Mouse (Mus musculus) mature B cell (primary cell): Measurements from ENCODE around the gene Hist1h2bj.

ENCODE experiments used
- in situ Hi-C: fragments of 300-500 bp; cut with MboI; formaldehyde crosslinking; loops from 2 replicates; pipeline ENCODE4 v1.14.3; 2019

Hist1h2bj gene

GRCm38 (mm10) chr13:22015479-22016450 lies 27.2 kb upstream of the Hist1h2bj start:
- in situ Hi-C loops, result no loop called here

- in situ Hi-C loops, result loop anchor here (5.0 to 10.0 kb wide), 5 partner anchors 45 to 1412 kb away; no protein-coding TSS in a partner anchor
Measured at GRCm38 (mm10) chr13:22019934-22020835, 22.8 kb upstream of the Hist1h2bj start.

GRCm38 (mm10) chr13:22020901-22021339 lies 22.1 kb upstream of the Hist1h2bj start:
- in situ Hi-C loops, result loop anchor here (5.0 to 10.0 kb wide), 5 partner anchors 46 to 1411 kb away; no protein-coding TSS in a partner anchor

DNA sequence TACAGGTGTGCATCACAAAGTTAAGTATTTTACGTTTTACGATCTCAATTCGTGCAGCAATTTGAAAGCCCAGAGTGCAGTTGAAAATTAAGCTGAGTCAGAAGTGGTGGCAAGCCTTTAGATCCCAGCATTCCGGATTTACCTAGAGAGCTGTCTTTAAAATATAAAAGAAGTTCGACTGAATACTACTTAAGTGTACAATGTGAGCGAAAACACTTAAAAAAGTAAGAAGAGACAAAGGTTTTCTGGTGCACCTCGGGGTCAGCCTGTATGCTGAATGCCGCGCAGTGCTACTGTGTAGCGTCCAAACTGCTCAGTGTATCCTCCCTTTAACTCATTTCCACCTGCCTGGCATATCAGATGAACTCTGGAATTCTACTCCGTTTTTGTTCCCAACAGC lies 21.4 kb upstream of the Hist1h2bj start:
- in situ Hi-C loops, result loop anchor here (5.0 to 10.0 kb wide), 5 partner anchors 47 to 1411 kb away; no protein-coding TSS in a partner anchor

GRCm38 (mm10) chr13:22022241-22022640 lies 20.8 kb upstream of the Hist1h2bj start:
- in situ Hi-C loops, result loop anchor here (5.0 to 10.0 kb wide), 5 partner anchors 47 to 1410 kb away; no protein-coding TSS in a partner anchor

DNA sequence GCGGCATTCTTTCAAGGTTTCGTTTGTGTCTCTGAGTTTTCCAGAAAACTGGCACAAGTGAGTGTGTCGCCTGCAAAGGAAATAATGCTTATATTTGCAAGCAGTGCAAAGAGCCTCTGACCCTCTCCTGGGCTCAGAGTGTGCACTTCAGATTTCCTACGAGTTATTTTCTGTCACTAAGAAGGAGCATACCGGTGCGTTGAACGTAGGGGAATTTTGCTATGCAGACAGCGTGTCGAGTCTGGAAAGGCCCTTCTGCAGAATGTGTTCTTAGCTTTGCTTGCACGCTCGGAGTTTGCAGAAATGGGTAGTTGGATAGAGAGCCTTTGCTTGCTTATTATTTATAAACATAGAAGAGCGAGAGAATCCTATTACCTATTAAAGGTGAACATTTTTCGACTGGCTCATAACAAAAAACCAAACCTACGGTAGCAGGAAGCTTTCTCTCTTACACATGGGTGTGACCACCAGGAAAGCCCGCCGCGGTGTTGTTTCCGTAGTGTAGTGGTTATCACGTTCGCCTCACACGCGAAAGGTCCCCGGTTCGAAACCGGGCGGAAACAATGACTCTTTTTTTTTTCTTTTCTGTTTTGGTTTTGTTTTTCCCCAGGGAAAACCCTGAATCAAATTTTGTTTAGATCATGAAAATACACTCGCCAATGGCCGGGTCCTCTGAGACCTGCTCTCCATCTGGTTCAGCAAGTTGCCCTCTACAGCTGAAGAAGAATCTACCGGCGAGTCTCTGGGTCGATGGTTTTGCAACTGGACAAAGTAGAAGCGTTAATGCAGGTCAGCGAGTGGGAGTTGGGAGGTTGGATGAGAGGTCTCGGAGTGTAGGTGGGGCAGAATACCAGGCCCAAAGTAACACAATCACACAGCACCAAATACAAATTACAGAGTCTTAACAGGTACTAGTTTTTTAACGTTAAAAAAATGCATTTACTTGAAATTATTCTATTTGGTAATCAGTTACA lies 16.7 kb upstream of the Hist1h2bj start:
- in situ Hi-C loops, result loop anchor here (10.0 kb wide), 2 partner anchors 52 to 102 kb away; no protein-coding TSS in a partner anchor

DNA sequence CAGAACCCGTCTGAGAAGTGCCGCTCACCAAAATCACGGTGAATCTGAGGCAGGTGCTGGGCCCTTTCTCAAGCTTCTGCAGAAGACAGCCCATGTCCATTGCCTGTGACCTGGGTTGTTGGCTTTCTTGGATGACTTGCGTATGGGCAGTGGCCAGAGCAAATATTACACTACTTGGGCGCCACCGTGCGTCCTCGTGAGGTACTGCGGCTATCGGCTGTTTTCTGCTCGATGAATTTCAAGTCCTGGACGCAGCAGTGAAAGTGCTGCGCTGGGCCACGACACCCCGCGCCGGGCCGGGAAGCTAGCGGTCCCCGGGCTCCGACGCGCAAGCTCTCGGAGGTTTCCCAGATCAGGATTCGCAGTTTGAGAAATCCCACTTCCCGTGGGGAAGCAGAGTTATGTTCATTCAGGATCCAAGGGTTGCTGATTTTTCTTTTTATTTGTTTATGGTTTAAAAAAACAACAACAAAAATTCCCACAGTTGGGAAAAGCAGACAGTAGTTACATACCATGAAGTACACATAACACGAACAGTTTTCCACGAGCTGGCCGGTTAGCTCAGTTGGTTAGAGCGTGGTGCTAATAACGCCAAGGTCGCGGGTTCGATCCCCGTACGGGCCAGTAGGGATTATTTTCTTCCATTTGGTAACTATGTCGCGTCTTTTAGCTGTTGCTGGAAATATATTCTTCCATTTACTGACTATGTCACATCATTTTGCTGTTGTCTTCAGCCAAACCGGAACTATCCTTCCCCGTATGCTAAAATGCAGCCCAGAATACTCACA lies 14.1 kb upstream of the Hist1h2bj start:
- in situ Hi-C loops, result loop anchor here (10.0 kb wide), 2 partner anchors 54 to 104 kb away; no protein-coding TSS in a partner anchor

GRCm38 (mm10) chr13:22029928-22030327 lies 13.1 kb upstream of the Hist1h2bj start:
- in situ Hi-C loops, result loop anchor here (10.0 kb wide), 6 partner anchors 55 to 1715 kb away; partner anchors contain the start of genes Hist1h2ac, Hist1h2bb, Hist1h2bc and Hist1h3c

- in situ Hi-C loops, result loop anchor here (10.0 kb wide), 4 partner anchors 206 to 1714 kb away; partner anchors contain the start of genes Hist1h2ac, Hist1h2bb, Hist1h2bc and Hist1h3c
Measured at GRCm38 (mm10) chr13:22030493-22030892, 12.5 kb upstream of the Hist1h2bj start.

GRCm38 (mm10) chr13:22033741-22034442 lies 9.1 kb upstream of the Hist1h2bj start:
- in situ Hi-C loops, result loop anchor here (10.0 kb wide), 4 partner anchors 209 to 1711 kb away; partner anchors contain the start of genes Hist1h2ac, Hist1h2bb, Hist1h2bc and Hist1h3c

DNA sequence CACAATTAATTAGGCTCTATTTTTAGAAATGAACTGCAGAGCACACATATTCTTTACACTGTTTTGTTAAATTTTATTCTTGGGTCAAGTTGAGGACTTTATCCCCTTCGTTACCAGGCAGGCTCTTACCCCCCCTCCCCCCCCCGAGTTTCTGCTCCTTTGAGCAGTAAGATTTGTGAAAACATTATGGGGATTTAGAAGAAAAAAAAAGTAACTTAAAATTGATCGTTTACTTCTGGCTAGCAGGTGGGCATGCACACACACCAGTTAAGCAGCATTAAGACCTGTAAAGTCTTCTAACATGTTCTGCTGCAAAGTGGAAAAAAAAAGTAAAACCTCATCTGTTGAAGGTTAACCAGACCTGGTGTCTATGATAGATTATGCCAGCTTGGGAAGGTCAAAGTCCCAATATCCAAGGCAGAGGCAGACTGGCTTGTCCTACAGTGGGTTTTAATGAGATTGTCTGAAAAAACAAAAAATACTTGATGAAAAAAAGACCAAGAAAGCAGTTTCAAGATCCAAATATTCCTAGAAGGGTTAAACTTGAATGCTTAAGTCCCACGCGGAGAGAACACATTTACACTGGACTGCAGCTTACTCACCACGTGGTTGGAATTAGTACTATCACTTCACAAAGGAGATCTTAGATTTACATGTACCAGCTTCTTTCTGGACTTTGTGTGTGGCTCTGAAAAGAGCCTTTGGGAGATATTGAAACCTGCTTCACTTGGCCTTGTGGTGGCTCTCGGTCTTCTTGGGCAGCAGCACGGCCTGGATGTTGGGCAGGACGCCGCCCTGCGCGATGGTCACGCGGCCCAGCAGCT lies 8.4 kb upstream of the Hist1h2bj start:
- in situ Hi-C loops, result loop anchor here (10.0 kb wide), 4 partner anchors 210 to 1710 kb away; partner anchors contain the start of genes Hist1h2ac, Hist1h2bb, Hist1h2bc and Hist1h3c

DNA sequence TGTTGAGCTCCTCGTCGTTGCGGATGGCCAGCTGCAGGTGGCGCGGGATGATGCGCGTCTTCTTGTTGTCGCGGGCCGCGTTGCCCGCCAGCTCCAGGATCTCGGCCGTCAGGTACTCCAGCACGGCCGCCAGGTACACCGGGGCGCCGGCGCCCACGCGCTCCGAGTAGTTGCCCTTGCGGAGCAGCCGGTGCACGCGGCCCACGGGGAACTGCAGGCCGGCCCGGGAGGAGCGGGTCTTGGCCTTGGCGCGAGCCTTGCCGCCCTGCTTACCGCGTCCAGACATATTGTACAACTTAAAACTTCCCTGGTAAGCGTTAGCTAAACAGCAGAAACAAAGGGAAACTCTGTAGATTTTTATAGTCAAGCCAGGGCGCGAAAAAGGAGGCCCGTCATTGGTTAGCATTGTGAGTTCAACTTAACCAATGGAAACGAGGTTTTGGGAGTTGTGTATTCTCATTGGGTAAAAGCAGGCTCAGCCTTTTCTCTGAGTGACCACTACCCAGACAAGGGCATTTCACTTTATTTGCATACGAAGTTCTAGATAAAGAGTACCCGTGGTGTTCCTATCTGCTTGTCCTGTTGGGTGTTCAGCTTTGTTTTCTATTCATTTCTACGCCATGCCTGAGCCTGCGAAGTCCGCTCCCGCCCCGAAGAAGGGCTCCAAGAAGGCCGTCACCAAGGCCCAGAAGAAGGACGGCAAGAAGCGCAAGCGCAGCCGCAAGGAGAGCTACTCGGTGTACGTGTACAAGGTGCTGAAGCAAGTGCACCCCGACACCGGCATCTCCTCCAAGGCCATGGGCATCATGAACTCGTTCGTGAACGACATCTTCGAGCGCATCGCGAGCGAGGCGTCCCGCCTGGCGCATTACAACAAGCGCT lies 7.5 kb upstream of the Hist1h2bj start, which contains the start of the genes Hist1h2ah and Hist1h2bk:
TSS of gene Hist1h2ah (minus strand) at position 302 of the 882 bp plus-strand sequence.
TSS of gene Hist1h2bk (plus strand) at position 604 of the 882 bp plus-strand sequence.
- in situ Hi-C loops, result loop anchor here (10.0 kb wide), 4 partner anchors 211 to 1709 kb away; partner anchors contain the start of genes Hist1h2ac, Hist1h2bb, Hist1h2bc and Hist1h3c

- in situ Hi-C loops, result loop anchor here (10.0 kb wide), 4 partner anchors 212 to 1708 kb away; partner anchors contain the start of genes Hist1h2ac, Hist1h2bb, Hist1h2bc and Hist1h3c
Measured at GRCm38 (mm10) chr13:22036149-22036956, 6.7 kb upstream of the Hist1h2bj start.

DNA sequence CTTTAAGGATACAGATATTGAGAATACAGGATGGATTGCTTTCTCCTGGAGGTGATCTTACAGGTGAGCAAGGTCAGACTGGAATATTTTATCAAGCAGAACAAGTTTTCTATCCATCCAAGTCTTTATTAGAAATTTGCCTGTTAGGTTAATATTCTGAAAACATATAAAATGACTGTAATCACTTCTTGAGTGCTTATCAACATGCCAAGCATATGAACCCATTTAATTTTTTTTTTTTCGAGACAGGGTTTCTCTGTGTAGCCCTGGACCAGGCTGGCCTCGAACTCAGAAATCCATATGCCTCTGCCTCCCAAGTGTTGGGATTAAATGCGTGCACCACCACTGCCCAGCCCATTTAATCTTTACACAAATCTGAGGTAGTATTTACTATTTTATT lies 6.0 kb upstream of the Hist1h2bj start:
- in situ Hi-C loops, result loop anchor here (10.0 kb wide), 4 partner anchors 212 to 1708 kb away; partner anchors contain the start of genes Hist1h2ac, Hist1h2bb, Hist1h2bc and Hist1h3c

DNA sequence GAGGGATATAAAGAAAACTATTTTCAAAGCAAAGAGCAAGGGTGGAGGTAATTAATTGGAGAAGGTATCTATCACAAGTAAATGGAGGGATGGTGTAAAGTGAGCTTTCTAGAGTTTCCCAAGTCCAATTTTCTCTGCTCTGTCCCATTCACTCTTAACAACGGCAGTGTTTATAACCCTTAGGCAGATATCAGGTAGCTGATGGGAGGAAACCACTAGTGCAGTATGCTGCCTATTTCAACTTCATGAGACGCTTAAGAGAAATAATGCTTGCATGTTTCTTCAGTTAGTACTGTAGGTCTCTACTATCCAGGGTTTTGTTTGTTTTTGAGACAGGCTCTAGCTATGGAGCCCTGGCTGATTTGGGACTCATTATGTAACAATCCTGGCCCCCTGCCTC lies 5.6 kb upstream of the Hist1h2bj start:
- in situ Hi-C loops, result loop anchor here (10.0 kb wide), 4 partner anchors 213 to 1707 kb away; partner anchors contain the start of genes Hist1h2ac, Hist1h2bb, Hist1h2bc and Hist1h3c
